Mouse (Mus musculus): ENCODE measurements at regions not wholly inside any gene's neighbourhood (a gene's known extent, or its start where the extent isn't known, plus 50 kb on each side); places are given as distances from the start of the nearest gene placed in this dataset.
"Not testable (repeated sequence)": the region's sequence is repeated elsewhere in the genome, so short reads cannot be mapped to it uniquely, and the experiment has no call there.

- H3K9me3 ChIP-seq; H3K4me1 ChIP-seq; H3K36me3 ChIP-seq; H3K27ac ChIP-seq (replicated peaks); H3K27me3 ChIP-seq (replicated peaks): not testable (repeated sequence)
- Histone ChIP-seq H3K4me3 (peak overlapping the region; percentile 43), H3K4me2 (peak overlapping the region; percentile 64), H3K9ac (peak overlapping the region; percentile 56; the same call in 1 of the 2 replicates)
- ATAC-seq (ENCODE audit: extremely low read depth, insufficient number of reproducible peaks, low FRiP score, low TSS enrichment), result peak; percentile 80
- 1% methylated on average over 30 of the region's 65 CpGs for WGBS
These were observed 50.9 kb upstream of the Vmn2r9 start for GRCm38 (mm10) chr5:108903134-108903923.
